Mouse (Mus musculus): ENCODE measurements at regions not wholly inside any gene's neighbourhood (a gene's known extent, or its start where the extent isn't known, plus 50 kb on each side); places are given as distances from the start of the nearest gene placed in this dataset.

DNA sequence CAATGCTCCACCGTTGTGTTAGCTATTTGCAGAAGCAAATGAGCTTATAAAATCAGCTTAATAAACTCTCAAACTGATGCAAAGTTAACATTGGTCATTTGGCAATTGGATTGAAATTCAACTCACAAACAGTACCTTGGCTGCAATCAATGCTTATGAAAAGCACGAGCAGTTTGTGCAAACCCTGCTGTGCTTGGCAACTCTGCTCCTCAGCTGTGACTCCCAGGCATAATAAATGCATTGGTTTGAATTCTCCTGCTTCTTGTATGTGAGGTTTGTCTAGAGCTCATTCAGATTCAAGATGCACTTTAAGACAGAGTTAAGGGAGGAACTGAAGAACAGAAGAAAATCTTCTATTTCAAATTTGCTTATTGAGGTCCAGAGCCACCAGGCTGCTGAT lies 553.2 kb upstream of the Marcks start:
- no peak overlapping the region for H3ac ChIP-seq (ENCODE audit: control insufficient read depth, insufficient read length)
- no peak for TF ChIP-seq POLR2AphosphoS2 (IDR thresholded peaks at IDR 0.05; ENCODE audit: insufficient read length, low read depth)
- TF ChIP-seq POLR2A (IDR thresholded peaks at IDR 0.05; ENCODE audit: insufficient read length, low read depth): no peak
- no peak for TF ChIP-seq SRF (IDR thresholded peaks at IDR 0.05; ENCODE audit: control insufficient read depth, insufficient read length, low read depth)
- TF ChIP-seq TCF12 (IDR thresholded peaks at IDR 0.05; ENCODE audit: insufficient read depth, poor library complexity, severe bottlenecking): no peak
- no peak for TF ChIP-seq MYOG (IDR thresholded peaks at IDR 0.05; ENCODE audit: control insufficient read depth in 1 of 3, insufficient read depth in 1 of 3, insufficient read length in 2 of 3, low read depth in 2 of 3)
- TF ChIP-seq CEBPB (IDR thresholded peaks at IDR 0.05; ENCODE audit: insufficient read depth, poor library complexity, severe bottlenecking): no peak
- no peak for TF ChIP-seq REST (IDR thresholded peaks at IDR 0.05; ENCODE audit: insufficient read depth, insufficient read length)
- no peak for TF ChIP-seq USF1 (IDR thresholded peaks at IDR 0.05; ENCODE audit: low read depth)
- no peak for TF ChIP-seq MAX (IDR thresholded peaks at IDR 0.05; ENCODE audit: low read depth)
- TF ChIP-seq E2F4 (IDR thresholded peaks at IDR 0.05; ENCODE audit: insufficient read depth): no peak
- no peak for TF ChIP-seq TCF3 (IDR thresholded peaks at IDR 0.05; ENCODE audit: insufficient read length, low read depth)
- no peak for TF ChIP-seq MYOD1 (IDR thresholded peaks at IDR 0.05; ENCODE audit: control insufficient read depth in 1 of 3, insufficient read length in 2 of 3, low read depth in 2 of 3)
- no peak overlapping the region for H3K4me2 ChIP-seq (ENCODE audit: low read depth)
- H3K27me3 ChIP-seq (ENCODE audit: control insufficient read depth, insufficient read depth, insufficient read length): no peaks in the 10 kb centered on the region
- H3K4me3 ChIP-seq: no peak overlapping the region
- H3K36me3 ChIP-seq (ENCODE audit: control insufficient read depth, insufficient read depth): no peaks in the 10 kb centered on the region
- no peaks in the 10 kb centered on the region for H3K79me2 ChIP-seq (ENCODE audit: control insufficient read depth, insufficient read depth)

GRCm38 (mm10) chr10:37683101-37683500 lies 544.4 kb upstream of the Marcks start:
- Histone ChIP-seq H3K4me2 (ENCODE audit: low read depth) (no peak overlapping the region), H3K27me3 (ENCODE audit: control insufficient read depth, insufficient read depth, insufficient read length) (no peaks in the 10 kb centered on the region), H3K36me3 (ENCODE audit: control insufficient read depth, insufficient read depth) (no peaks in the 10 kb centered on the region), H3K79me2 (ENCODE audit: control insufficient read depth, insufficient read depth) (no peaks in the 10 kb centered on the region), H3ac (ENCODE audit: control insufficient read depth, insufficient read length) (no peak overlapping the region), H3K4me3 (no peak overlapping the region)
- no peak for TF ChIP-seq POLR2AphosphoS2 (IDR thresholded peaks at IDR 0.05; ENCODE audit: insufficient read length, low read depth)
- peak in 2 of 3 experiments; percentile 51 to 63 for TF ChIP-seq MYOD1 (IDR thresholded peaks at IDR 0.05; ENCODE audit: control insufficient read depth in 1 of 3, insufficient read length in 2 of 3, low read depth in 2 of 3)
- peak in 1 of 3 experiments; percentile 55 for TF ChIP-seq MYOG (IDR thresholded peaks at IDR 0.05; ENCODE audit: control insufficient read depth in 1 of 3, insufficient read depth in 1 of 3, insufficient read length in 2 of 3, low read depth in 2 of 3)
- TF ChIP-seq TCF12 (IDR thresholded peaks at IDR 0.05; ENCODE audit: insufficient read depth, poor library complexity, severe bottlenecking): peak; percentile 8

DNA sequence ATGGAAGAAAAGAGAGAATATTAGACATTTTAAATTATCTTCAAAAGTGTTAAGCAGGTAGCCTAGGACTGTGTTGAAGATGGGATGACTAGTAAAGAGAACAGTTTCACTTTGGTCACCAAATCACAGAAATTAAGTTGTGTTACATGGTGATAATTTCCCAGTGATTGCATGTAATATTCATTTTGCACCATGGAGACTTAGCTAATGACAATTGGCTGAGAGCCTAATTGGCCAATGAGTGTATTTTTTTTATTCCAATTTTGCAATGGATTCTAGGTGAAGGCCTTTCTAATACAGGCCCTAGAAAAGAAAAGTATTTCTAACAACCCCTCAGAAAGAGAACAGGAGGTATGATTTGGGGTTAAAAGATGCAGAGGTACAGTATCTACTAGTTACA lies 541.9 kb upstream of the Marcks start:
- no peak overlapping the region for H3K4me3 ChIP-seq
- no peak overlapping the region for H3K4me2 ChIP-seq (ENCODE audit: low read depth)
- H3K27me3 ChIP-seq (ENCODE audit: control insufficient read depth, insufficient read depth, insufficient read length): no peaks in the 10 kb centered on the region
- no peak for TF ChIP-seq E2F4 (IDR thresholded peaks at IDR 0.05; ENCODE audit: insufficient read depth)
- TF ChIP-seq USF1 (IDR thresholded peaks at IDR 0.05; ENCODE audit: low read depth): no peak
- no peak for TF ChIP-seq POLR2AphosphoS2 (IDR thresholded peaks at IDR 0.05; ENCODE audit: insufficient read length, low read depth)
- TF ChIP-seq MYOD1 (IDR thresholded peaks at IDR 0.05; ENCODE audit: control insufficient read depth in 1 of 3, insufficient read length in 2 of 3, low read depth in 2 of 3): no peak
- no peak for TF ChIP-seq TCF12 (IDR thresholded peaks at IDR 0.05; ENCODE audit: insufficient read depth, poor library complexity, severe bottlenecking)
- TF ChIP-seq TCF3 (IDR thresholded peaks at IDR 0.05; ENCODE audit: insufficient read length, low read depth): no peak
- no peak for TF ChIP-seq MYOG (IDR thresholded peaks at IDR 0.05; ENCODE audit: control insufficient read depth in 1 of 3, insufficient read depth in 1 of 3, insufficient read length in 2 of 3, low read depth in 2 of 3)
- no peak for TF ChIP-seq POLR2A (IDR thresholded peaks at IDR 0.05; ENCODE audit: insufficient read length, low read depth)
- TF ChIP-seq CEBPB (IDR thresholded peaks at IDR 0.05; ENCODE audit: insufficient read depth, poor library complexity, severe bottlenecking): no peak
- TF ChIP-seq SRF (IDR thresholded peaks at IDR 0.05; ENCODE audit: control insufficient read depth, insufficient read length, low read depth): no peak
- no peak for TF ChIP-seq MAX (IDR thresholded peaks at IDR 0.05; ENCODE audit: low read depth)
- no peak for TF ChIP-seq REST (IDR thresholded peaks at IDR 0.05; ENCODE audit: insufficient read depth, insufficient read length)
- H3K36me3 ChIP-seq (ENCODE audit: control insufficient read depth, insufficient read depth): no peaks in the 10 kb centered on the region
- no peaks in the 10 kb centered on the region for H3K79me2 ChIP-seq (ENCODE audit: control insufficient read depth, insufficient read depth)
- H3ac ChIP-seq (ENCODE audit: control insufficient read depth, insufficient read length): no peak overlapping the region

DNA sequence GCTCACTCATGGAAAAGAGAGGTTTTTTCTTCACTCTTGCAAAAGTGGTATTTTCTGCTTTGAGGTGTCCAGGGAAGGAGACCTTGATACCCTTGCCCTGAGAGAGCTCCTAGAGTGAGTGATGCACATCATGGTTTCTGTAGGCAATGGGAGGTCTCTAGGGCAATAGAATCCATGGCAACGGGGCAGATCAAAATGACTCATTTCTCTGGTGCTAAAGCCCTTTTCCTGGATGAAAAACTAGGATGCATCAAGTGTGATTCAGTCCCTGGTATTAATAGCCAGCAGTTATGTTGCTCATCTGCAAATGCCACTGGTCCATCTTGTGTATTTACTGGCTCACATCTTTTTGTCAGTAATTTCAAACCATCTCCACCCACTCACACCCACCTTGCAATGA lies 539.1 kb upstream of the Marcks start:
- TF ChIP-seq TCF3 (IDR thresholded peaks at IDR 0.05; ENCODE audit: insufficient read length, low read depth) (no peak), POLR2A (IDR thresholded peaks at IDR 0.05; ENCODE audit: insufficient read length, low read depth) (no peak), TCF12 (IDR thresholded peaks at IDR 0.05; ENCODE audit: insufficient read depth, poor library complexity, severe bottlenecking) (no peak), SRF (IDR thresholded peaks at IDR 0.05; ENCODE audit: control insufficient read depth, insufficient read length, low read depth) (no peak), E2F4 (IDR thresholded peaks at IDR 0.05; ENCODE audit: insufficient read depth) (no peak), MAX (IDR thresholded peaks at IDR 0.05; ENCODE audit: low read depth) (no peak), USF1 (IDR thresholded peaks at IDR 0.05; ENCODE audit: low read depth) (no peak), MYOG (IDR thresholded peaks at IDR 0.05; ENCODE audit: control insufficient read depth in 1 of 3, insufficient read depth in 1 of 3, insufficient read length in 2 of 3, low read depth in 2 of 3) (no peak), MYOD1 (IDR thresholded peaks at IDR 0.05; ENCODE audit: control insufficient read depth in 1 of 3, insufficient read length in 2 of 3, low read depth in 2 of 3) (no peak), POLR2AphosphoS2 (IDR thresholded peaks at IDR 0.05; ENCODE audit: insufficient read length, low read depth) (no peak), CEBPB (IDR thresholded peaks at IDR 0.05; ENCODE audit: insufficient read depth, poor library complexity, severe bottlenecking) (no peak)
- Histone ChIP-seq H3ac (ENCODE audit: control insufficient read depth, insufficient read length) (no peak overlapping the region), H3K4me2 (ENCODE audit: low read depth) (no peak overlapping the region), H3K27me3 (ENCODE audit: control insufficient read depth, insufficient read depth, insufficient read length) (no peaks in the 10 kb centered on the region), H3K79me2 (ENCODE audit: control insufficient read depth, insufficient read depth) (no peaks in the 10 kb centered on the region), H3K4me3 (no peak overlapping the region), H3K36me3 (ENCODE audit: control insufficient read depth, insufficient read depth) (no peaks in the 10 kb centered on the region)

- no peak overlapping the region for H3K4me3 ChIP-seq
- no peak overlapping the region for H3K4me2 ChIP-seq (ENCODE audit: low read depth)
- H3K36me3 ChIP-seq (ENCODE audit: control insufficient read depth, insufficient read depth): no peaks in the 10 kb centered on the region
- no peak overlapping the region for H3ac ChIP-seq (ENCODE audit: control insufficient read depth, insufficient read length)
- TF ChIP-seq MYOD1 (IDR thresholded peaks at IDR 0.05; ENCODE audit: control insufficient read depth in 1 of 3, insufficient read length in 2 of 3, low read depth in 2 of 3) (no peak), SRF (IDR thresholded peaks at IDR 0.05; ENCODE audit: control insufficient read depth, insufficient read length, low read depth) (no peak), USF1 (IDR thresholded peaks at IDR 0.05; ENCODE audit: low read depth) (no peak), POLR2A (IDR thresholded peaks at IDR 0.05; ENCODE audit: insufficient read length, low read depth) (no peak), E2F4 (IDR thresholded peaks at IDR 0.05; ENCODE audit: insufficient read depth) (no peak), REST (IDR thresholded peaks at IDR 0.05; ENCODE audit: insufficient read depth, insufficient read length) (no peak)
- no peaks in the 10 kb centered on the region for H3K27me3 ChIP-seq (ENCODE audit: control insufficient read depth, insufficient read depth, insufficient read length)
- no peaks in the 10 kb centered on the region for H3K79me2 ChIP-seq (ENCODE audit: control insufficient read depth, insufficient read depth)
Observed at GRCm38 (mm10) chr10:37668827-37669226, 530.1 kb upstream of the Marcks start.

Measured in myocyte (in vitro differentiated cells).